Mouse (Mus musculus) adrenal gland, adult 2 months (tissue): ENCODE results near the gene Ccdc148. TPM values are rescaled to one million over a fixed set of nuclear protein-coding genes. Genes with fewer than 3 reads are reported as not detected.

Source experiments
- DNase-seq: peaks from one replicate; pipeline ENCODE4 v3.0.0; 2021
- polyA plus RNA-seq: library from polyadenylated mRNA; depleted of rRNA; stranded (reverse); fragments of >200 nt; gene quantifications from 2 replicates; pipeline ENCODE4 v1.2.3, GENCODE M21; 2012
- total RNA-seq, 2 experiments: library from RNA; stranded (reverse); gene quantifications; 2 replicates each; pipeline ENCODE4 v1.2.3; 2021

Gene Ccdc148
- total and polyA plus RNA-seq, 3 experiments: 0.06 to 1.3 (median 1.1) TPM

GRCm38 (mm10) chr2:59179487-59179886 is 19.0 kb upstream of the Ccdc148 start:
- no peak for DNase-seq

- DNase-seq: no peak
Measured at GRCm38 (mm10) chr2:59178960-59179359, 18.5 kb upstream of the Ccdc148 start.

GRCm38 (mm10) chr2:59178191-59178590 is 17.7 kb upstream of the Ccdc148 start:
- DNase-seq: no peak

- no peak for DNase-seq
Measured at GRCm38 (mm10) chr2:59175926-59176325, 15.4 kb upstream of the Ccdc148 start.

- no peak for DNase-seq
Measured at GRCm38 (mm10) chr2:59171533-59171932, 11.1 kb upstream of the Ccdc148 start.

GRCm38 (mm10) chr2:59170593-59170992 is 10.1 kb upstream of the Ccdc148 start:
- DNase-seq: no peak

- DNase-seq: no peak
Measured at GRCm38 (mm10) chr2:59170208-59170589, 9.7 kb upstream of the Ccdc148 start.

GRCm38 (mm10) chr2:59169572-59170207 is 9.2 kb upstream of the Ccdc148 start:
- no peak for DNase-seq

GRCm38 (mm10) chr2:59167830-59168229 is 7.3 kb upstream of the Ccdc148 start:
- no peak for DNase-seq

GRCm38 (mm10) chr2:59166976-59167375 is 6.5 kb upstream of the Ccdc148 start:
- no peak for DNase-seq

- DNase-seq: no peak
Measured at GRCm38 (mm10) chr2:59162285-59162600, 1.8 kb upstream of the Ccdc148 start.

GRCm38 (mm10) chr2:59161441-59162284 is 1.2 kb upstream of the Ccdc148 start:
- DNase-seq: peak; percentile 86

- DNase-seq: no peak
Measured at GRCm38 (mm10) chr2:59161021-59161440, 548 bp upstream of the Ccdc148 start.

GRCm38 (mm10) chr2:59159961-59160604 is 400 bp downstream of the Ccdc148 start:
- DNase-seq: peak; percentile 16

- no peak for DNase-seq
Measured at GRCm38 (mm10) chr2:59158117-59158516, 2.4 kb downstream of the Ccdc148 start.

GRCm38 (mm10) chr2:59155428-59155827 is 5.1 kb downstream of the Ccdc148 start:
- no peak for DNase-seq

GRCm38 (mm10) chr2:59131044-59131443 is 29.4 kb downstream of the Ccdc148 start:
- no peak for DNase-seq

GRCm38 (mm10) chr2:59129821-59130220 is 30.7 kb downstream of the Ccdc148 start:
- no peak for DNase-seq

- DNase-seq: no peak
Measured at GRCm38 (mm10) chr2:59129023-59129422, 31.5 kb downstream of the Ccdc148 start.

- no peak for DNase-seq
Measured at GRCm38 (mm10) chr2:59055615-59056145, 104.8 kb downstream of the Ccdc148 start.

- DNase-seq: no peak
Measured at GRCm38 (mm10) chr2:59054339-59054738, 106.1 kb downstream of the Ccdc148 start.

- no peak for DNase-seq
Measured at GRCm38 (mm10) chr2:59053461-59054039, 106.9 kb downstream of the Ccdc148 start.
